Mouse (Mus musculus) hindbrain, embryonic 15.5 days (tissue): ENCODE results near the gene Ttll9. TPM values are rescaled to one million over a fixed set of nuclear protein-coding genes. Genes with fewer than 3 reads are reported as not detected.

Source experiments
- ATAC-seq: fragments of 200-750 bp; cut with Nextera tagmentation; 2 replicates; pipeline ENCODE4 v1.8.0; 2017; ENCODE audit warnings: low read depth, moderate number of reproducible peaks, moderate TSS enrichment; ENCODE audit not compliant: low FRiP score
- H3K27ac ChIP-seq: fragments of 300-500 bp; sonication (generic); replicated peaks from 2 replicates; pipeline ENCODE4 v1.5.1; 2015; ENCODE audit warnings: mild to moderate bottlenecking, inconsistent platforms
- H3K27me3 ChIP-seq: fragments of 300-500 bp; sonication (generic); 2 replicates; pipeline ENCODE4 v1.6.1; 2015; ENCODE audit warnings: control low read depth, inconsistent platforms
- H3K36me3 ChIP-seq: fragments of 300-500 bp; sonication (generic); 2 replicates; pipeline ENCODE4 v1.6.1; 2015; ENCODE audit warnings: control low read depth, inconsistent platforms
- H3K4me1 ChIP-seq: fragments of 300-500 bp; sonication (generic); replicated peaks from 2 replicates; pipeline ENCODE4 v1.6.1; 2015; ENCODE audit warnings: control low read depth, inconsistent platforms
- H3K4me2 ChIP-seq: fragments of 300-500 bp; sonication (generic); 2 replicates; pipeline ENCODE4 v1.6.1; 2015; ENCODE audit warnings: moderate library complexity, mild to moderate bottlenecking, inconsistent platforms
- H3K4me3 ChIP-seq: fragments of 300-500 bp; sonication (generic); 2 replicates; pipeline ENCODE4 v1.5.1; 2015; ENCODE audit warnings: mild to moderate bottlenecking, inconsistent platforms
- H3K9ac ChIP-seq: fragments of 300-500 bp; sonication (generic); 2 replicates; pipeline ENCODE4 v1.6.1; 2015; ENCODE audit warnings: inconsistent platforms
- H3K9me3 ChIP-seq: fragments of 300-500 bp; sonication (generic); 2 replicates; pipeline ENCODE4 v1.6.1; 2016; ENCODE audit warnings: control low read depth, inconsistent platforms
- WGBS: fragments of 180-500 bp; shearing (Covaris S2); methylation state at CpG from one replicate; pipeline ENCODE4 v1.1.7; 2015; 5-methylcytosine and 5-hydroxymethylcytosine counted together
- polyA plus RNA-seq: library from polyadenylated mRNA; unstranded; fragments of >200 nt; fragmentation: Nextera tagmentation; extraction: Ambion mirVana; gene quantifications from 2 replicates; pipeline ENCODE4 v1.2.1, GENCODE M21; 2015

Ttll9 gene
- polyA plus RNA-seq, 1 experiment from 2014 or later: 8.3 TPM

DNA sequence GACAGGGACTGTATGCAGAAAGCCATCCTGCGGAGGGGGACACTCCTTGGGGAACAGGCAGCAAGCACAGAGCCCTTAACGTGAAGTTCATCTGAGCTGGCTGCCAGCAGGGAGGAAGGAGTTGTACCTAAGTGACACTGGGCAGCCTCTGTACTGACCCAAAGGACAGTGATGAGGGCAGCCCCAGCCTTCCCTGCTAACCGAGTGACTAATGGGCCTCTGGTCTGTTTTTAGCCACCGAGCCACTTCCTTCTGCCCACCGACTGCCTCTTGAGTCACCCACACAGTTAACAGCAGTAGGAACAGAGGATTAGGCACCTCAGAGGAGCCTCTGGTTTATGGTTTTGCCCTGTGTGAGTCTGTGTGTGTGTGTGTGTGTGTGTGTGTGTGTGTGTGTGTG, 34.9 kb upstream of the Ttll9 start:
- Histone ChIP-seq H3K27me3 (no peaks in the 10 kb centered on the region), H3K9ac (no peak overlapping the region), H3K9me3 (no peaks in the 10 kb centered on the region), H3K4me3 (no peak overlapping the region), H3K27ac (no peak overlapping the region), H3K4me1 (no peaks in the 10 kb centered on the region), H3K36me3 (no peaks in the 10 kb centered on the region), H3K4me2 (no peak overlapping the region)
- no peak for ATAC-seq
- 78% methylated on average over 5 of the region's 5 CpGs for WGBS

DNA sequence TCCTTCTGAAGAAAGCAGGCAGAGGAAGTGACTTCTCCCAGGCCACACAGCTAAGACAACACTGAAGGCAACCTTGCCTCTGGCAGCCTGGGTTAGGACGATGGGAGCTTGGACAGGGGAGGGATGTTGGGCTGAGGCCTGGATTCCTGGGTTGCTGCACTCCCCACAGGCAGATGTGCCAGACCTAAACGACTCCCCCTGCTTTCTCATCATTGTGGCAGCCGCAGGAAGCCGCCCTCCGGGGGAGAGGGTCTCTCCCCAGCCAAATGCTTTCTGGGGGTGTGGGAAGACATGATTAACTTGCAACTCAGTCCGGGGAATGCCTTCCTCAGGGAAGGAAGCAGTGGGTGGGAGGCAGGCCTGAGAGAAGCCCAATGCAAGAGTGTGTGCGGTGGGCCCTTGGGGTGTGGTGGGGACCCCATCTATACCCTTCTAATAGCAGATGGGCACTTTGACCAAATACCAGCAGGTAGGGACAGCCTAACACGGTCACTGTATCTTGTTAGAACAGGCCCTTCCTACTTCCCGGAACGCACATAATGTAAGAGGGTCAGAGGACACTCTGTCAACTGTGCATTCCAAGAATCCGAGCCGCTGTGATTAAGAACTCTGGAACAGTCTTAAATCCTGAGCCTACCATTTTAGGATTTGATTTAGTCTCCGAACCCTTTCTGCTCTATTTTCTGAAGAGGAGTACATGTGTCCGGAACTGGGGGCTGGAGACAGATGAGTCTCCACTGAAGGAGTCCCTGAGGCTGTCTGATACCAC, 33.9 kb upstream of the Ttll9 start:
- Histone ChIP-seq H3K27ac (no peak overlapping the region), H3K9me3 (no peaks in the 10 kb centered on the region), H3K36me3 (no peaks in the 10 kb centered on the region), H3K4me1 (no peaks in the 10 kb centered on the region), H3K27me3 (no peaks in the 10 kb centered on the region), H3K4me3 (no peak overlapping the region), H3K9ac (no peak overlapping the region), H3K4me2 (no peak overlapping the region)
- no peak for ATAC-seq
- WGBS: 56% methylated on average over 14 of the region's 14 CpGs

DNA sequence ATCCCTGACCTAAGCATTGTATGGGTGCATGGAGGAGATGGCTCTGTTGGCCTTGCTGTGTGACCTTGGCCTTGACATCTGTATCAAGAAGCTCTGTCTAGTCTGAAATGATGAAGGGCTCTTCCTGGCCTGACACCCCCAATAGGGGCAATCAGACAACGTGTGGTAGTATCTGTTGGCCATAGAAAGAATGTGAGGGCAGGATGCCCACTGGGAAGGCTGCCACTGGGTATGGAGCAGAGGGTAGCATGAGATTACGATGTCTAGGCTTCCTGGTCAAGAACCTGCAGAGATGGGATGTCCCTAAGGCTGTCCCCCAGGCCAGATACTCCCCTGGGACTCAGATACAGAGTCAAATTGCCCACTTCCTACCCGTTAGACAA, 33.3 kb upstream of the Ttll9 start:
- no peak overlapping the region for H3K27ac ChIP-seq
- no peak overlapping the region for H3K4me3 ChIP-seq
- H3K9me3 ChIP-seq: no peaks in the 10 kb centered on the region
- no peak for ATAC-seq
- no peak overlapping the region for H3K9ac ChIP-seq
- H3K27me3 ChIP-seq: no peaks in the 10 kb centered on the region
- H3K4me2 ChIP-seq: no peak overlapping the region
- no peaks in the 10 kb centered on the region for H3K4me1 ChIP-seq
- 79% methylated on average over 3 of the region's 3 CpGs for WGBS
- H3K36me3 ChIP-seq: no peaks in the 10 kb centered on the region

DNA sequence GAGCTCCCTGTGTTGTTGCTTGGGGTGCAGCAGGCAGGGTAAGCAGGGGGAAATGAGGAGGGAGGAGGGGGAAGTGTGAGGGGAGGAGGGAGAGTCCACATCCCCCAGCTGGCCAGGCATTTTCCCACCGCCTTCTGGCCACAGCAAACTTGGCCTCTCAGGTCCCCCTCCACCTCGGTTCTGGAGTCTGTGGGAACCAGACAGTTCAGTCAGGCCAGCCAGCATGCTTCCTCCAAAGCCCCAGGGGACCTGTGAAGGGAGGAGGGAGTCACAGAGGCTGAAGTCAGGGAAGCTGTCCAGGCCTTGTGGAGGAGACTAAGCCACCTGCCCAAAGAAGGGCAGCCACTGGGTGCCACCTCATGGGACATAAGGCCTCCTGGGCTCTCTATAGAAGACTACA, 32.0 kb upstream of the Ttll9 start:
- H3K36me3 ChIP-seq: no peaks in the 10 kb centered on the region
- H3K4me1 ChIP-seq: no peaks in the 10 kb centered on the region
- no peaks in the 10 kb centered on the region for H3K9me3 ChIP-seq
- WGBS: 46% methylated on average over 2 of the region's 2 CpGs
- no peak overlapping the region for H3K4me2 ChIP-seq
- no peak overlapping the region for H3K9ac ChIP-seq
- no peak for ATAC-seq
- H3K27ac ChIP-seq: no peak overlapping the region
- H3K27me3 ChIP-seq: no peaks in the 10 kb centered on the region
- H3K4me3 ChIP-seq: no peak overlapping the region

DNA sequence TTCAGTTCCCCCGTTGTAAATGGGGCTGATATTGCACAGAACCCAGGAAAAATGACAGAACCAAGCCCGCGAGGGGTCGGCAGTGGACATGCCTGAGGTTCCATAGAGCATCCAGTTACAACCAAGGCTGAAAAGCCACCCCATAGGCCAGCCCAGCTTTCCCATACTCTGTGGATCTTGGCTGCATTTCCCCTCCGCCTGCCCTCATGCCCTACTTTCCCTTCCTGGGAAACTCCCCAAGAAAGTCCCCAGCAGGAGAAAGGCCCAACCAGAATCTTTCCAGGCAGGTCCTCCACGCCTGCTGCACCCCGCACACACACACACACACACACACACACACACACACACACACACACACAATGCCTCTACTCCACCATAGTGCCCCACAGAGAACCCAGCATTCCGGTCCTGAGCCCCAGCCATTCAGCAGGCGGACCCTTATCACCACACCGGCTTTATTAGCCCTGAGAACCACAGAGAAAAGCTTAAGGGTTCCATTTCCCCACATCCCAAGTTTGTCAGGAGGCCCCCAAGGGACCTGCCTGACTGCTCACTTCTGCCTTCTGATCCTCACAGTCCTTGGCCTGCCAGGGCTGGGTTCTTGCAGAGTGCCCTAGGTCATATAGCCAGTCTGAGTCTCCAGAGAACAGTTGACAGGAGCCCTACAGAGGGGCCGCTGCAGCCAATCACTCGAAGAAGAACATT, 30.7 kb upstream of the Ttll9 start:
- ATAC-seq: no peak
- Histone ChIP-seq H3K27ac (no peak overlapping the region), H3K36me3 (no peaks in the 10 kb centered on the region), H3K9ac (no peak overlapping the region), H3K9me3 (no peaks in the 10 kb centered on the region), H3K27me3 (no peaks in the 10 kb centered on the region), H3K4me3 (no peak overlapping the region), H3K4me2 (no peak overlapping the region), H3K4me1 (no peaks in the 10 kb centered on the region)
- 78% methylated on average over 12 of the region's 12 CpGs for WGBS

DNA sequence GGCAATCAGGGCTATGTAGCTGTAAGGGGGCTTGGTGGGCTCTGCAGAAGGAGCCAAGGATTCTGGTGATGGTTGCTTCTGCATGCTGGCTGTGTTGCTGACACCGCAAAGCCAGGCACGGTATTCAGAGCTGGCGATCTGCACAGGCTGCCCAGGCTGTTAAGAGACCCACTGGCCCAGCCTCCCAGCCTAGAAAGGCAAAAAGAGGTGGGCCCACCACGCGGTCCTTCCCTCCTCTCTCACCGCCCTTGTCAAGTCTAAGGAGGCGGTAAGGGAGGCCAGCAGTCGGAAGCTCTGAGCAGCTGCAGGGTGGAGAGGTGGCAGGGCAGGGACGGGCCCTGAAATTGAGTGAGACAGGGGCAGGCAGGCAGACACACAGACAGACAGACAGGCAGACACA, 29.2 kb upstream of the Ttll9 start, which contains the start of gene Foxs1:
Gene Foxs1, minus strand, starts transcription at position 161 of the 400 bp plus-strand sequence.
- H3K27me3 ChIP-seq: no peaks in the 10 kb centered on the region
- H3K36me3 ChIP-seq: no peaks in the 10 kb centered on the region
- H3K4me1 ChIP-seq: no peaks in the 10 kb centered on the region
- no peak within 1 kb of the TSS for H3K27ac ChIP-seq
- no peak within 1 kb of the TSS for H3K4me2 ChIP-seq
- 32% methylated on average over 9 of the region's 9 CpGs for WGBS
- ATAC-seq: 0 out of 2 replicates have a peak, but pooled peaks have one; percentile 27
- H3K4me3 ChIP-seq: no peak within 1 kb of the TSS
- H3K9ac ChIP-seq: no peak within 1 kb of the TSS
- no peaks in the 10 kb centered on the region for H3K9me3 ChIP-seq

DNA sequence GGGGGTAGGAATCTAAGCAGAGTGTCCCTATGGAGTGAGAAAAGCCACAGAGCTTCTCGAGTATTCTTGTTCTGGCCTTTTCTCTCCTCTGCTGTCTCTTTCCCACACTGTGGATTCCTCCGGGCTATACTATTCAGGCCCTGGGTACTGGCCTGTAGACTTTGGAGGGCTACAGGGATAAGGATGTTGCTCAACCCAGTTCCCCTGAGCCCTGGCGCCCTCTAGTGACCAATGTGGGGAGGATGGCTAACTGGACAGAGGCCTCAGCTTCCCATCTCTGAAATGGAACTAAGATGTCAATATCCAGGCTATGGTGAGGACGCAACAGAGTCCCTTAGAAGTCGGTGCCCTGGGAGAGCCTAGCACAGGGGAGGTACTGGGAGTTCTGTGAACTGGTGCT, 28.7 kb upstream of the Ttll9 start:
- Histone ChIP-seq H3K4me3 (no peak overlapping the region), H3K4me1 (no peaks in the 10 kb centered on the region), H3K36me3 (no peaks in the 10 kb centered on the region), H3K9me3 (no peaks in the 10 kb centered on the region), H3K27me3 (0 out of 2 replicates have a peak, but pooled peaks cover 3% of the 10 kb centered on the region), H3K9ac (no peak overlapping the region), H3K4me2 (no peak overlapping the region), H3K27ac (no peak overlapping the region)
- WGBS: 43% methylated on average over 5 of the region's 5 CpGs
- no peak for ATAC-seq

DNA sequence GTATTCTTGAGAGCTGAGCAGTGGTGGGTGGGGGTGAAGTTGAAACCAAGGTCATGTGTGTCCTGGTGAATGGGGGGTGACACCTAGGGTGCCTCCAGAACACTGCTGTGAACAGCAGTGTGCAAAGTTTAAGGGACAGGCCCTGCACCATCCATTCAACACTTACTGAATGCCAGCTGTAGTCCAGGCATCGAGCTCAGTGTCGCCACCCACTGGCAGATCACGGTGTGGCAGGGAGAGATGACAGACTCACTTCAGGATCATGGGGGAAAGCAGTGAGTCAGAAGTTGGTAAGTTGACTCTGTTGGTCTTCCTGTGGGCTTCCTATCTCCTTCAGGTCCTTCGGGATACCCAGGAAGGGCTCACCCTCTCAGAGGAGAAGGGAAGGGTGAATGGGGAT, 22.4 kb upstream of the Ttll9 start:
- no peaks in the 10 kb centered on the region for H3K36me3 ChIP-seq
- H3K4me3 ChIP-seq: no peak overlapping the region
- no peak overlapping the region for H3K4me2 ChIP-seq
- peaks cover 46% of the 10 kb centered on the region for H3K27me3 ChIP-seq
- no peaks in the 10 kb centered on the region for H3K9me3 ChIP-seq
- 21% methylated on average over 4 of the region's 4 CpGs for WGBS
- no peak overlapping the region for H3K9ac ChIP-seq
- H3K4me1 ChIP-seq: peaks cover 15% of the 10 kb centered on the region
- H3K27ac ChIP-seq: no peak overlapping the region
- no peak for ATAC-seq

DNA sequence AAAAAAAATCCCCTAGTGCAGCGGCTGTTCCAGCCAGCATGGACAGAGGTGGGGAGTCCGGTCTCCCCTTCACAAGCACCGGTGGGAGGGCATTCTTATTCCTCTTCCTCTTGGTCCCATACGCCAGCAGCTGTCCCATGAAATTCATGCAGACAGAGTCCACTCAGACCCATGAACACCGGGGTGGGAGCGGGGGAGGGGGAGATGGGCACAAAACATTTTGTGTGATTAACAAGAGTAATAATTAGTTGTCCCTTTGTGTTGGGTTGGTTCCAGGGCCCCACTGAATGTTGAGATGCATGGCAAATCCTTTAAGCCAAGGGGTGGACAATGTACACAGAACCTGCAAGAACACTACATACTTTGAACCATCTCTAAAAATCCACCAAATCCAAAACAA, 21.2 kb upstream of the Ttll9 start:
- Histone ChIP-seq H3K4me2 (no peak overlapping the region), H3K27ac (no peak overlapping the region), H3K27me3 (peaks cover 58% of the 10 kb centered on the region), H3K4me1 (peaks cover 15% of the 10 kb centered on the region), H3K36me3 (no peaks in the 10 kb centered on the region), H3K9ac (no peak overlapping the region), H3K4me3 (no peak overlapping the region), H3K9me3 (no peaks in the 10 kb centered on the region)
- WGBS: 73% methylated on average over 6 of the region's 6 CpGs
- no peak for ATAC-seq

DNA sequence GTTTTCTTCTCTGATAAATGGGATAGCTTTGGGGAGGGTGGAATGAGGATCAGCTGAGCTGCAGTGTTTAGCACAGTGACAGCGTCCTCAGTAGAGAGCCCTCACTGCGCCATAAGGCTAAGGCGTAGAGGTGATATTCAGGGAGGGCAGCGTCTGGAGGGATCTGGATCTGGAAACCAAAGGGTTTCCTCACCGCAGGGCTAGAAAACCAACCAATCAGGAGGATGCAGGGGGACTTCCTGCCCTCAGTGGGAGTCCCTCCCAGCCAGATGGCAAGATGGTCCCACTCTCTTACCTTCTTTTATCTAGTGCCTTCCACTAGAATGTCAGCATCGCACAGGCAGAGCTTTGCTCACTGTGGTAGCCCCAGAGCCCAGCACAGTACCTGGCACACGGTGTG, 20.5 kb upstream of the Ttll9 start:
- no peak overlapping the region for H3K9ac ChIP-seq
- H3K27ac ChIP-seq: no peak overlapping the region
- H3K4me2 ChIP-seq: no peak overlapping the region
- ATAC-seq: no peak
- peaks cover 60% of the 10 kb centered on the region for H3K27me3 ChIP-seq
- peaks cover 17% of the 10 kb centered on the region for H3K4me1 ChIP-seq
- 32% methylated on average over 7 of the region's 7 CpGs for WGBS
- no peaks in the 10 kb centered on the region for H3K9me3 ChIP-seq
- H3K36me3 ChIP-seq: no peaks in the 10 kb centered on the region
- no peak overlapping the region for H3K4me3 ChIP-seq

DNA sequence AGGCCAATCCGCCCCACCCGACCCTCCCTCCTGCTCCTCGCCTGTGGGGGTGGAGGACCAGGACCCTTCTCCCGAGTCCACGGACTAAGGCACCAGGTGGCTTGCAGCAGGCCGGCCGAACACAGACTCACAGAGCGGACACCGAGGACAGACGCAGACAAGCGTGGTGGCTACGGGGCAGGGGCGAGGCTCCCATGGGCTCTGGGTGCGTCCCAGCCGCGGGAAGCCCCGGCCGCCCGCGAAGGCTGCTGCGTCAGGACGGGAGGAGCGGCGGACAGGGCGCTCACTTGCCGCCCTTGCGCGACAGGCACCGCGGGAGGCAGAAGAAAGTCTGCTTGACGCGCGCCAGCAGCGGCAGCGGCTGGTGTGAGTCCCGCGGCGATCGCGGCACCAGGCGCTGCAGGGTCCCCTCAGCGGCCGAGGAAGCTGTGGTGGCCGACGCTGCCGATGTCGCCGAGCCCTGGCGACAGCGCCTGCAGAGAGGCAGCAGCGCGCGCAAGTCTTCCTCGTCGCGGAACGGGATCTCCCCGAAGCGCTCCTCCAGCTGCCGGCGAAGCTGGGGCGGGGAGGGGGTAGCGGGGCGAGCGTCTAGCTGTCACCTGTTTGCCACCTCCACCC, 19.3 kb upstream of the Ttll9 start:
- no peaks in the 10 kb centered on the region for H3K9me3 ChIP-seq
- WGBS: 1% methylated on average over 60 of the region's 65 CpGs

DNA sequence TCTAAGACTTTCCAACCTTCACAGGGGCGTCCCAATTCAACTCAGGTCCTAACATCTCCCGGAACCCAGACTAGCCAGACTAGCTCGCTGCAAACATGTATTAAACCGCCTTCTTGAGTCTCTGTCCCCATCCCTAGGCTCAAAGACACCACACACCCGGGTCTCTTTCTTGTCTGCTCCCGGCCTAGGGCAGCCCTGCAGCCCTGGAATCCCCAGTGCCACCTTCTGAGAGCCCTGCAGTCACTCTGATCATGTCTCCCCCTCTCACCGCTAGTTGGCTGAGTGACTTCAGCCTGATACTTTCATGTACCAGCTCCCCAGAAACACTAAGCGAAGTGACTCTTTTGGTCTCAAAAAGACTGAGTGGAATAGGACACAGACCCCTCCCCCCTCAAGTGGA, 18.7 kb upstream of the Ttll9 start:
- no peaks in the 10 kb centered on the region for H3K36me3 ChIP-seq
- H3K4me3 ChIP-seq: peak overlapping the region; percentile 45
- ATAC-seq: no peak
- H3K4me1 ChIP-seq: peaks cover 25% of the 10 kb centered on the region
- peaks cover 57% of the 10 kb centered on the region for H3K27me3 ChIP-seq
- WGBS: 9% methylated on average over 8 of the region's 8 CpGs
- no peak overlapping the region for H3K27ac ChIP-seq
- H3K9ac ChIP-seq: peak overlapping the region; percentile 46; the same call in 1 of the 2 replicates
- peak overlapping the region; percentile 97 for H3K4me2 ChIP-seq
- no peaks in the 10 kb centered on the region for H3K9me3 ChIP-seq

More for the DNA sequence above, 19.3 kb upstream of the Ttll9 start:
- Histone ChIP-seq H3K27me3 (peaks cover 60% of the 10 kb centered on the region), H3K4me3 (peak overlapping the region; percentile 45), H3K36me3 (no peaks in the 10 kb centered on the region), H3K9ac (peak overlapping the region; percentile 46), H3K4me1 (peaks cover 25% of the 10 kb centered on the region), H3K27ac (no peak overlapping the region), H3K4me2 (peak overlapping the region; percentile 97)
- no peak for ATAC-seq
